Mouse (Mus musculus): Measurements from ENCODE around the gene Pms2. TPM values are rescaled to one million over a fixed set of nuclear protein-coding genes. Genes with fewer than 3 reads are reported as not detected.

Pms2 gene
- polyA plus RNA-seq, 1 experiment from 2014 or later: 8.9 TPM

DNA sequence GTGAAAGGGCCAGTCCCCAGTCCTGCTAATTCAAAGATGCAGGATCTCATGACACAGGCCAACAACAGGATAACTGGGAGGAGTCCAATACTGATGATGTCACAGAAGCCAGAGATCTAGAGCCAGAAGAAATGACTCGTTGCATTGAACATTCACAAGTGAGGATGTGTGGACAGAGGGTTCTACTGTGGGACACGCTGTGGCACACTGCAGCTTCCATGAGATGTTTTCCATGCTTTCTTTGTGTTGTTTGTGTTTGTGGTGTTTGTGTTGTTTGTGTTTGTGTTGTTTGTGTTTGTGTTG is 65.8 kb downstream of the Pms2 start:
- TF ChIP-seq EP300 (optimal IDR thresholded peaks at IDR 0.05): no peak
- TF ChIP-seq CTCF (IDR thresholded peaks at IDR 0.05; ENCODE audit: low read depth): no peak

DNA sequence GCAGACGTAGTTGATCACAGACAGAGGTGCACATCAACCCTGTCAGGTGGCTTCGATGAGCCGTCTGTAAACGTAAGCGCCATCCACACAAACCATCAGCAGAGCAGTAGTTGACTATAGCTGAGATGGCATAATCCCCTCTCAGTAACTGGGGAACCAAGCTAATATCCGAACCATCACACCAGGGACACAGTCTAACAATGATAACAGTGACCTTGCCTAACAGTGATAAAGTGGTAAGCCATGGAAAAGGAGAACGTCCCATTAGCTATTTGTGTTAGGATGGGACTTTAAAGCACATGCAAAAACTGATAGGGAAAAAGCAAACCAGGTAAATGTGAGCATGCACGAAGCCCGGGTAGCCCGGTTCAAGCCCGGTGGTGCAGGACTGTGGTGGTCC is 66.5 kb downstream of the Pms2 start:
- 83% methylated on average over 11 of the region's 11 CpGs for WGBS
- H3K4me3 ChIP-seq (ENCODE audit: low read depth, low read length): no peak overlapping the region
- no peaks in the 10 kb centered on the region for H3K36me3 ChIP-seq (ENCODE audit: control insufficient read depth, insufficient read depth, low read length)

More for the DNA sequence above, 65.8 kb downstream of the Pms2 start:
- H3K36me3 ChIP-seq (ENCODE audit: control insufficient read depth, insufficient read depth, low read length): no peaks in the 10 kb centered on the region
- no peak for DNase-seq (ENCODE audit: low spot score)
- no peak overlapping the region for H3K4me3 ChIP-seq (ENCODE audit: low read depth, low read length)
- H3K4me2 ChIP-seq (replicated peaks; ENCODE audit: low read depth): no peak overlapping the region
- no peaks in the 10 kb centered on the region for H3K9me3 ChIP-seq (ENCODE audit: control insufficient read depth, low read length)
- 45% methylated on average over 2 of the region's 2 CpGs for whole genome bisulfite sequencing
- H3K27me3 ChIP-seq (ENCODE audit: control insufficient read depth, insufficient read depth, low read length): no peaks in the 10 kb centered on the region
- no peak overlapping the region for H3K27ac ChIP-seq (replicated peaks)
- H3K9ac ChIP-seq (ENCODE audit: low read length): no peak overlapping the region
- no peaks in the 10 kb centered on the region for H3K4me1 ChIP-seq (replicated peaks; ENCODE audit: control insufficient read depth, insufficient read depth)
- ATAC-seq (ENCODE audit: low FRiP score, low TSS enrichment): no peak; the same call in 1 of the 2 replicates

DNA sequence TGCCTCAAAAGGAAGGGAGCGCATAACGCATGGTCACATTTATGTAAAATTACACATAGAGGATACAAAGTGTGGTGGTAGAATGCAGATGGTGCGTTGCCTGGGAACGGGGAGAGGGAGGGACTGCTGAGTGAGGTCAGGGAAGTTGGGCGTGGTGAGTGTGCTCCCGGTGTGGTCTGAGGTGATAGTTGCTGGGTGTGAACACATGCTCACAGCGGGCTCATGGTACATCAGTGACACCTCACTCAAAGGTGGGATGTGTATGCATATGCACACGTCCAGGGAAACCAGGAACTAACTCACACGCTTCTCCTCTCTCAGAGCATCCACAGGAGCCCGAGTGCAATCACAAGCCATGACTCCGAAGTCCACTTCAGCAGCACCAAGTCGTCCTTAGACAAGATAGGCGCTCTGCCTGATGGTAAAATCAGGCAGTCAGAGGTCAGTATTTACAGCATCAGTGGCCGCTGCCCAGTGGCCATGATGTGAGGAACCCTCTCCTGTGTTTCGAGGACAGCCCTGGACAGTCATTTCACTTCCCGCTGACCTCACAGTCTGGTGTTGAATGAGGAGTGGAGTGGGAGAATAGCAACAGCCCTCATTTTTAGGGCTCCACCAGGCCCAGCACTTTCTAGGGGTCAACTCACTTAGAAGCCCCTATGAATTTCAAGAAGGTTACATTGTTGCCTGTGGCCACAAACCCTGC is 67.1 kb downstream of the Pms2 start:
- H3K9ac ChIP-seq (ENCODE audit: low read length): no peak overlapping the region
- DNase-seq (ENCODE audit: low spot score): no peak
- no peak overlapping the region for H3K27ac ChIP-seq (replicated peaks)
- H3K27me3 ChIP-seq (ENCODE audit: control insufficient read depth, insufficient read depth, low read length): no peaks in the 10 kb centered on the region
- whole genome bisulfite sequencing: 65% methylated on average over 16 of the region's 16 CpGs
- no peak overlapping the region for H3K4me3 ChIP-seq (ENCODE audit: low read depth, low read length)
- no peaks in the 10 kb centered on the region for H3K9me3 ChIP-seq (ENCODE audit: control insufficient read depth, low read length)
- no peaks in the 10 kb centered on the region for H3K36me3 ChIP-seq (ENCODE audit: control insufficient read depth, insufficient read depth, low read length)
- TF ChIP-seq CTCF (IDR thresholded peaks at IDR 0.05; ENCODE audit: low read depth) (no peak), EP300 (optimal IDR thresholded peaks at IDR 0.05) (no peak)
- no peak for ATAC-seq (ENCODE audit: low FRiP score, low TSS enrichment)
- H3K4me2 ChIP-seq (replicated peaks; ENCODE audit: low read depth): no peak overlapping the region
- no peaks in the 10 kb centered on the region for H3K4me1 ChIP-seq (replicated peaks; ENCODE audit: control insufficient read depth, insufficient read depth)

More for the DNA sequence above, 66.5 kb downstream of the Pms2 start:
- Histone ChIP-seq H3K4me1 (replicated peaks; ENCODE audit: control insufficient read depth, insufficient read depth) (no peaks in the 10 kb centered on the region), H3K27me3 (ENCODE audit: control insufficient read depth, insufficient read depth, low read length) (no peaks in the 10 kb centered on the region), H3K27ac (replicated peaks) (no peak overlapping the region), H3K9ac (ENCODE audit: low read length) (no peak overlapping the region), H3K4me2 (replicated peaks; ENCODE audit: low read depth) (no peak overlapping the region), H3K9me3 (ENCODE audit: control insufficient read depth, low read length) (no peaks in the 10 kb centered on the region)
- DNase-seq (ENCODE audit: low spot score): no peak
- ATAC-seq (ENCODE audit: low FRiP score, low TSS enrichment): no peak
- TF ChIP-seq CTCF (IDR thresholded peaks at IDR 0.05; ENCODE audit: low read depth): no peak
- TF ChIP-seq EP300 (optimal IDR thresholded peaks at IDR 0.05): no peak

DNA sequence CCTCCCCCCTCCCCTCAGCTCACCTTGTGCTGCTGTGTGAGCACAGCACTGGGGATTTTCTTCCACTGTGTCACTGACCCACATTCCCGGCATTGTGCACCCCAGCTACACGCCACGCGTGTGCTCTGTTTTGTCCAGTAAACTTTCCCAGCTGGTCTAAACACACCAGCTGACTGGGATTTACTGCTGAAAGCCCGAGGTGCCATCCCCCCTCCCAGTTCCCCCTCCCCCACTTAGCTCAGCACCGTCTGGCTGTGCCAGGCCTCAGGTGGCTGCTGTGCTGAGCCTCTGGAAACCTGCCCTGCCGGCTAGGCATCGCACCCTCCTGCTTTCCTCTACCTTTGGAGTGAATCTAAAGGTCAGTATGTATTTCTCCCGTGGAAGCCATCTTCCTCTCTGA is 71.1 kb downstream of the Pms2 start:
- no peak overlapping the region for H3K4me2 ChIP-seq (replicated peaks; ENCODE audit: low read depth)
- ATAC-seq (ENCODE audit: low FRiP score, low TSS enrichment): peak; percentile 60
- H3K27me3 ChIP-seq (ENCODE audit: control insufficient read depth, insufficient read depth, low read length): no peaks in the 10 kb centered on the region
- WGBS: 27% methylated on average over 9 of the region's 9 CpGs
- no peaks in the 10 kb centered on the region for H3K4me1 ChIP-seq (replicated peaks; ENCODE audit: control insufficient read depth, insufficient read depth)
- H3K9me3 ChIP-seq (ENCODE audit: control insufficient read depth, low read length): no peaks in the 10 kb centered on the region
- no peaks in the 10 kb centered on the region for H3K36me3 ChIP-seq (ENCODE audit: control insufficient read depth, insufficient read depth, low read length)
- H3K4me3 ChIP-seq (ENCODE audit: low read depth, low read length): no peak overlapping the region
- TF ChIP-seq EP300 (optimal IDR thresholded peaks at IDR 0.05): no peak
- no peak overlapping the region for H3K9ac ChIP-seq (ENCODE audit: low read length)
- no peak overlapping the region for H3K27ac ChIP-seq (replicated peaks)
- peak; percentile 48 for DNase-seq (ENCODE audit: low spot score)

- ATAC-seq (ENCODE audit: low FRiP score, low TSS enrichment) (no peak), DNase-seq (ENCODE audit: low spot score) (no peak)
- no peak overlapping the region for H3K4me3 ChIP-seq (ENCODE audit: low read depth, low read length)
- TF ChIP-seq CTCF (IDR thresholded peaks at IDR 0.05; ENCODE audit: low read depth): no peak
- TF ChIP-seq EP300 (optimal IDR thresholded peaks at IDR 0.05): no peak
- H3K9ac ChIP-seq (ENCODE audit: low read length): no peak overlapping the region; the same call in 1 of the 2 replicates
- H3K9me3 ChIP-seq (ENCODE audit: control insufficient read depth, low read length): no peaks in the 10 kb centered on the region
- no peaks in the 10 kb centered on the region for H3K4me1 ChIP-seq (replicated peaks; ENCODE audit: control insufficient read depth, insufficient read depth)
- peaks cover under 1% of the 10 kb centered on the region; the same call in 1 of the 2 replicates for H3K36me3 ChIP-seq (ENCODE audit: control insufficient read depth, insufficient read depth, low read length)
- H3K27me3 ChIP-seq (ENCODE audit: control insufficient read depth, insufficient read depth, low read length): no peaks in the 10 kb centered on the region
- WGBS: 48% methylated on average over 2 of the region's 2 CpGs
- no peak overlapping the region for H3K4me2 ChIP-seq (replicated peaks; ENCODE audit: low read depth)
- no peak overlapping the region for H3K27ac ChIP-seq (replicated peaks)
Measured at GRCm38 (mm10) chr5:143982361-143982760, 72.6 kb downstream of the Pms2 start.

Other genes starting within 250 kb of the Pms2 start
- 5.1 and 5.7 TPM in 2 replicates for gene Usp42, start 177.7 kb upstream of the Pms2 start, polyA plus RNA-seq (2015; fragmentation: Nextera tagmentation; extraction: Ambion mirVana)
- gene Eif2ak1, start 92.2 kb upstream of the Pms2 start, polyA plus RNA-seq (2015; fragmentation: Nextera tagmentation; extraction: Ambion mirVana): 18.7 and 19.9 TPM in 2 replicates
- gene Ankrd61, start 12.3 kb upstream of the Pms2 start, polyA plus RNA-seq (2015; fragmentation: Nextera tagmentation; extraction: Ambion mirVana): 0.08 TPM in 1 of 2 replicates, not detected in the other
- gene Aimp2, start 117 bp upstream of the Pms2 start, polyA plus RNA-seq (2015; fragmentation: Nextera tagmentation; extraction: Ambion mirVana): 65.6 and 69.4 TPM in 2 replicates
- 0.28 TPM in 1 of 2 replicates, not detected in the other for gene Gm42421, start 18.2 kb downstream of the Pms2 start, polyA plus RNA-seq (2015; fragmentation: Nextera tagmentation; extraction: Ambion mirVana)
- 0.19 and 0.27 TPM in 2 replicates for gene Rsph10b, start 23.1 kb downstream of the Pms2 start, polyA plus RNA-seq (2015; fragmentation: Nextera tagmentation; extraction: Ambion mirVana)
- gene Ccz1, start 104.9 kb downstream of the Pms2 start, polyA plus RNA-seq (2015; fragmentation: Nextera tagmentation; extraction: Ambion mirVana): 57.1 and 59.6 TPM in 2 replicates
- 0.16 and 0.23 TPM in 2 replicates for gene Ocm, start 116.7 kb downstream of the Pms2 start, polyA plus RNA-seq (2015; fragmentation: Nextera tagmentation; extraction: Ambion mirVana)
- 3.8 and 4.1 TPM in 2 replicates for gene Lmtk2, start 190.5 kb downstream of the Pms2 start, polyA plus RNA-seq (2015; fragmentation: Nextera tagmentation; extraction: Ambion mirVana)

Measured in stomach, postnatal 0 days (tissue).